Mouse (Mus musculus) monocyte, adult 59 days (primary cell): Measurements from ENCODE around the gene Sec11a. TPM values are rescaled to one million over a fixed set of nuclear protein-coding genes. Genes with fewer than 3 reads are reported as not detected.

Experiments used
- total RNA-seq, 2 experiments: library from RNA; stranded (reverse); gene quantifications; one replicate each; pipeline ENCODE4 v1.2.4; 2023

Gene Sec11a
- 10 to 100 TPM; 63.6 to 89.6 TPM for total RNA-seq

DNA sequence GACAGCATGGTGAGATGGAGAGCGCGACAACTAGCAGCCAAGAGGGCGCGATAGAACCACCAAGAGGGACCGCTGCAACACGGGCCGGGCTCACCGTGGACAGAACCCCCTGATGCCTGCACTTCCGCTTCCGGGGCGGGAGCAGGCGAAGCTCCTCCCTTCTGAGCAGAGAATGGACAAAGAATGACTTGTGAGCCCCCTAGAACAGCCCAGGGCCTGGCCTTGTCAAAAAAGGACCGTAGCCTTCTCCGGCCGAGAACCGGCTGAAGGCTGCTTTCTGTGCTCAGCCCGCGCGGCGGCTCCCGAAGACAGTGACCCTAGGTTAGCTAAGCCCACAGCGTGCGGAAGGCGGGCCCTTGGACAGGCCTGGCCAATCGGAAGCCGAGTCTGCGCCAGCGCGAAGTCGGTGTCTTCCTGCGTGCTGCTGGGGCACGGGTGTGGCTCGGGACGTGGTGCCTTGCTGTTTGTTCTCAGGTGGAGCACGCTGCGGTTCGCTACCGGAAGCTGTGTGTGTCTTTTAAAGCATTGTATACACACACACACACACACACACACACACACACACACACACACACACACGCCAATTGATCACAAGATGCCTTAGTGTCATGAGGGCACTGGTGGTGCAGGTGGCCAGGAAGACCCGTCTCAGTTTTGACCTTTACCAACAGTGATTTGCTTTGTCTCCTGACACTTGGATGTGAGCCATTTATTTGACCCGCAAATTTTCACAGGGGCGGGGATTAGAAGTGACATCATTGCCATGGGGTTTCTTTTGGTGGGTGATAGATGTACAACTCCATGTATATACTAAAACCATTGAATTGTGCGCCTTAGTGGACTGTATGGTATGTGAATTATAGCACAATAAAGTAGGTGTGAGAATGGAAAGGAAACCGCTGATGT lies at the start of gene Sec11a:
TSS of gene Sec11a (minus strand) at position 336 of the 906 bp plus-strand sequence.

DNA sequence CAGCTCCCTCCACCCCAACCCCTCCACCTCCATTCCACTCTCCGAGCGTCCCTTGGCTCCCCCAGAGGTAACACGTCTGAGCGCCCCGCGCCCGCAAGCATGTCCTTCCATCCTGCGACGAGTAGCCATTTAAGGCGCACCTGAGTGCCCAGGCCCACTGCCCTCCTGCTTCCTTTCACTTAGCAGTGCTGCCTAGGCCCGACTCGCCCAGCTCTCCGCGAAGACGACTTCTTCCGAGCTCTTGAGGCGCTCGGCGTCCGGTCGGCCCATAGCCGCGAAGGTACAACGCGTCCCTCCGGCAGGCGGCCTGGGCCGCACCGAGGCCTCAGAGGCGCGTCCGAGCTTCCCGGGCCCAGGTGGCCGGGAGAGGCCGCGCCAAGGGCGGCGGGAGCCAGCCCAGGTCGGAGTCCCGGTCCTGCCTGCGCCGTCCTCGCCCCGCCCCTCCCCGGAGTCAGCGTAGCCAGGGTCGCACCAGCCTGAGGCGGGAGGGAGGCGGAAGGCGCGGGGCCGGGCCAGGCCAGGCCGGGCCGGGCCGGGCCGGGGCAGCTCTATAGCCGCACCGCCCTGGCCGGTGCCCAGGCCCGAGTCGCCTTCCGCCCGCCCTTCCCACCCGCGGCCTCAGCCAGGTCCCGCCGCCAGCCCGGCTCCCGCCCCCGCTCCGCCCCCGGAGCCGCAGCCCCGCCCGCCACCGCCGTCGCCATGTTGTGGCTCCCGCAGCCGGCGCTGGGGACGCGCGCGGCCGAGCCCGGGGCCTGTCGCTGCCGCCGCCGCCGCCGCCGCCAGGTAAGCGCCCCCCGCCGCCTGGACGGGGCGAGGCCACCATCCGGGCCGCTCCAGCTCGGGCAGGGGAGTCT lies 45.6 kb upstream of the Sec11a start, which contains the start of gene Zfp592:
TSS of gene Zfp592 (plus strand) at position 702 of the 854 bp plus-strand sequence.

DNA sequence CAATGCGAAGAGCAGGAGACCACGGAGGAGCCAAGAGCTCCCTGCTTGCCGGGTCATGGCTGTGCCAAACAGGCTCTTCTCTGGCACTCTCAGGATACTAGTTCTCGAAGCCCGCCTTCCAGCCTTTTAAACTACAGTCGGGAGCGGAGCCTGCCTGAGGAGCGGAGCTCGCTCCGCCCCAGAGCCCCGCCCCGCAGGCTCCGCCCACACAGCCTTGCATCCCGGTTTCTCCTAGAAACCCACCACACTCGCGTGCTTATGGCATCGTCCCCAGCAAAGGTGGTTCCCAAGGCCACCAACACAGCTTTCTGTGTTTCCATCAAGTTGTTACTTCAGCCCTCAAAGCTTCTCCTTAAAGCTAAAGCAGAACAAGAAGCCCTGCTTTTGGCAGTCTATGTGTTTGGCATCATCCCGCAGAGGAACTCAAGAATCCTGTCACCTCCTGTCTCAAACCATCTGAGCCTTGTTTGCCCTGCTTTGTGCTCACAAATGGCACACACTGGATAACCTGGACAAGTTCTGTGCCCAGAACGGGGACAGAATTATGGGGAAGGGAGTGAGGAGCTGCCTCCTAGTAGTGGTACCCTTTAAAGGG lies 42.6 kb downstream of the Sec11a start, which contains the start of gene Nmb:
TSS of gene Nmb (minus strand) at position 156 of the 595 bp plus-strand sequence.

DNA sequence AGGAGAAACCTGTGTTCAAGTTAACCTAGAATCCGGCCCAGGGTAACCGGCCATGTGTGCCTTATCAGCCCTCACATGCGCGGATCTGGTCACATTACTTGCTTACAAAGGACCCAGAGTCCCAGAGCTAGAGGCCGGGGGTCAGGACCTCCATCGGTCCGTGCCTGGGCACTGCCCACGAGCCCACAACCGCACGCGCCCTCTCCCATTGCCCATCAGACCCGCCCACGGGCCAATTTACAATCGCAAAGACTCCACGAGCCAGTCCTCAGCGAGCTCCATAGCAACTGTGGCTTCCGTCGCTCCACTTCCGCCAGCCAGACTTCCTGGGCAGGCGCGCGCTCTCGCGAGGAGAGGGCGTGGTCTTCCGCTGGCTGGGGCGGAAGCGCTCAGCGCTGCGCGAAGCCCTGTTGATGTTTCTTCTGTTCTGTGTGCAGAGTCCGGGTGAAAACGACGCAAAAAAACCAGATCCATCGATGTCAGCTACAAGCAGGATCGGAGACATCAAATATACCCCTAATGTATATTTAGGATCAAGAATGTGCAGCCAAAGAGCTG lies 46.6 kb downstream of the Sec11a start, which contains the start of gene Wdr73:
TSS of gene Wdr73 (minus strand) at position 326 of the 558 bp plus-strand sequence.

DNA sequence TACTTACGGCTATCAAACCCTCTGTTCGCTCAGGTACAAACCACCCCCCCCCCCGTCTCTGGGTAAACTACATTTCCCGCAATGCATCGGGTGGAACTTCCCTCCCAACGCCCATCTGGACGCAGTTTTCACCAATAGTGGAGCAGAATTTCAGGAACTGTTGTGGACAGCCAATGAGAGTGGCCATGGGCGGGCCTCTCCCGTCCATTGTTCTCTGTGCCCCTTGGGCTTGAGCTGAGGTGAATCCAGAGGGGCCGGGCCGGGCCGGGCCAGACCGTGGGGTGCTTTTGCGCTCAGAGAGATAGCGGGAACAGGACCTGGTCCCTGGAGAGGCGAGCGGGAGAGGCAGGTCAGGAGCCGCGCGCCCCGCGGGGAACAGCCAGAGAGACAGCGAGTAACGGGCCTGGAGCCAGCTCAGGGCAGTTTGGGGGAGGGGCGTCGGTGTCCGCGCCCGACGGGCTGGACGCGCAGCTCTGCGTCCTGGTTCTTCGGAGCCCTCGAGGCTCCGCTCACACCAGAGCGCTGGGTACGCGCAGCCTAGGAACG lies 86.8 kb downstream of the Sec11a start, which contains the start of gene Zscan2:
TSS of gene Zscan2 (plus strand) at position 192 of the 546 bp plus-strand sequence.

Other genes with a start within 250 kb of the Sec11a start
- 100 to 1,000 TPM; 670 to 714 TPM for gene Iqgap1, start 121.8 kb downstream of the Sec11a start, total RNA-seq
- 1 to 10 TPM; 2.3 to 3.5 TPM for gene Zscan2, start 86.9 kb downstream of the Sec11a start, total RNA-seq
- 1 to 10 TPM; 5.3 to 5.7 TPM for gene Wdr73, start 46.5 kb downstream of the Sec11a start, total RNA-seq
- gene Nmb, start 42.7 kb downstream of the Sec11a start, total RNA-seq, result 1 to 10 TPM; 5.2 to 6.6 TPM
- 10 to 100 TPM; 79.1 to 90.8 TPM for gene Zfp592, start 45.9 kb upstream of the Sec11a start, total RNA-seq
- gene Alpk3, start 109.8 kb upstream of the Sec11a start, total RNA-seq, result under 1 TPM; 0.16 to 0.49 TPM
- gene Slc28a1, start 167.0 kb upstream of the Sec11a start, total RNA-seq, result not detected